21 mouse cellular contexts compared by ENCODE assay signal in the genomic region with DNA sequence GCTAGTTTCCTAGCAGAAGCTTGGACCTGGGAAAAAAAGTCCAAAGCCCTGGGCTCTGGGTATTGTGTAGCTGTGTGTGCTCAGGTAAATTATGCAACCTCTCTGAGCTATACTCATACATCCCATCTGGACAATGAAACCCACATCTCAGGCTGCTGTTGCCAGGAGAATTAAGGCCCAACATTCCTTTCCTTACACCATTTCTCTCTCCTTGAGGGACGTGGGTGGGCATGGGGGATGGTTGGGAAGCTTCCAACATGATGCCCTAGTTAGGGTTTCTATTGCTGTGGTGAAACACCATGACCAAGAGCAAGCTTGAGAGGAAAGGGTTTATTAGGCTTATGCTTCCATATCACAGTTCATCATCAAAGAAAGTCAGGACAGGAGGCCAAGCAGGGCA.
A peak's percentile ranks its signal among the peaks of the same experiment; 100 is the strongest.
DNase-seq lines count a peak whose midpoint lies in the region; ATAC-seq and TF ChIP-seq lines count a peak whose summit lies in the region.
"Had no signal": no experiment of that assay in that cellular context is flagged by ENCODE, and none has a peak within 500 bp of the region (broad histone marks: within the 10 kb centered on the region; RNA-seq: fewer than 3 reads in every experiment).

No protein-coding gene starts in this region.

- TF ChIP-seq CTCF in left cerebral cortex, adult 2 months (IDR thresholded peaks at IDR 0.05) = no peak

- intact Hi-C loops in left cerebral cortex, adult 2 months (cut with DNase I) = loop anchor here (1.0 to 5.0 kb wide), 2 partner anchors 16 to 87 kb away; no protein-coding TSS in a partner anchor

- DNase-seq in frontal cortex, postnatal 14 days (ENCODE audit: low spot score in 2 of 2) = no peak
- peak; percentile 80 for DNase-seq in right cerebral cortex, adult 18-20 months
- no peak for DNase-seq in right cerebral cortex, postnatal 14 days
- DNase-seq in left cerebral cortex, adult 2 months (ENCODE audit: extremely low spot score in 1 of 2, low spot score in 2 of 2) = peak in 1 of 2 experiments; percentile 31
- DNase-seq in embryo, embryonic 10.5 days (ENCODE audit: low spot score) = no peak
- DNase-seq in ovary, postnatal 36 days (ENCODE audit: low spot score) = no peak
- DNase-seq: adrenal gland, postnatal 10 days; B cell, adult 2 months; cerebellum, adult 11-12 months; cerebellum, adult 9-10 months; cerebellum, postnatal 25 days; gastrocnemius, postnatal 14 days; heart, adult 2 months; heart, postnatal 36 days had no signal

- ATAC-seq in frontal cortex, adult (ENCODE audit: low TSS enrichment) = peak; percentile 92
- ATAC-seq: CD4-positive, CD25-positive, alpha-beta regulatory T cell, adult 4 months; forebrain, embryonic 16.5 days had no signal

- no peak overlapping the region for H3K4me3 ChIP-seq in left cerebral cortex, adult 2 months
- H3K4me3 ChIP-seq: embryonic facial prominence, embryonic 13.5 days; forebrain, embryonic 12.5 days; heart, adult 2 months; heart, embryonic 13.5 days; hindbrain, embryonic 15.5 days had no signal

- peak overlapping the region; percentile 62 for H3K27ac ChIP-seq in left cerebral cortex, adult 2 months
- H3K27ac ChIP-seq: embryonic facial prominence, embryonic 13.5 days; forebrain, embryonic 12.5 days; heart, adult 2 months; heart, embryonic 13.5 days; hindbrain, embryonic 15.5 days had no signal
